Mouse (Mus musculus) kidney, embryonic 16.5 days (tissue): ENCODE measurements at regions not wholly inside any gene's neighbourhood (a gene's known extent, or its start where the extent isn't known, plus 50 kb on each side); places are given as distances from the start of the nearest gene placed in this dataset.

Experiments used
- ATAC-seq: fragments of 200-750 bp; cut with Nextera tagmentation; 2 replicates; pipeline ENCODE4 v1.8.0; 2017; ENCODE audit warnings: moderate TSS enrichment; ENCODE audit not compliant: low FRiP score, low TSS enrichment
- H3K27ac ChIP-seq: fragments of 300-500 bp; sonication (generic); 2 replicates; pipeline ENCODE4 v1.5.1; 2014; ENCODE audit warnings: low read length
- H3K27me3 ChIP-seq: fragments of 300-500 bp; sonication (generic); 2 replicates; pipeline ENCODE4 v1.6.1; 2014; ENCODE audit warnings: low read length, control low read depth, mixed read lengths; ENCODE audit not compliant: insufficient read depth
- H3K36me3 ChIP-seq: fragments of 300-500 bp; sonication (generic); 2 replicates; pipeline ENCODE4 v1.6.1; 2014; ENCODE audit warnings: low read length, control low read depth, mixed read lengths; ENCODE audit not compliant: insufficient read depth
- H3K4me1 ChIP-seq: fragments of 300-500 bp; sonication (generic); 2 replicates; pipeline ENCODE4 v1.6.1; 2014; ENCODE audit warnings: low read length, control low read depth, mixed read lengths; ENCODE audit not compliant: insufficient read depth
- H3K4me2 ChIP-seq: fragments of 300-500 bp; sonication (generic); replicated peaks from 2 replicates; pipeline ENCODE4 v1.6.1; 2014; ENCODE audit warnings: low read depth, low read length
- H3K4me3 ChIP-seq: fragments of 300-500 bp; sonication (generic); 2 replicates; pipeline ENCODE4 v1.5.1; 2014; ENCODE audit warnings: mild to moderate bottlenecking, low read length
- H3K9ac ChIP-seq: fragments of 300-500 bp; sonication (generic); replicated peaks from 2 replicates; pipeline ENCODE4 v1.6.1; 2014; ENCODE audit warnings: low read length
- H3K9me3 ChIP-seq: fragments of 300-500 bp; sonication (generic); 2 replicates; pipeline ENCODE4 v1.6.1; 2016; ENCODE audit warnings: low read length, control low read depth
- WGBS: fragments of 180-500 bp; shearing (Covaris S2); extraction: QIAGEN DNeasy Blood & Tissue Kit; methylation state at CpG from one replicate; pipeline ENCODE4 v1.1.7; 2014; 5-methylcytosine and 5-hydroxymethylcytosine counted together

- H3K4me1 ChIP-seq = no peaks in the 10 kb centered on the region
- no peaks in the 10 kb centered on the region for H3K9me3 ChIP-seq
- WGBS = 80% methylated on average over 10 of the region's 10 CpGs
- H3K4me2 ChIP-seq = no peak overlapping the region
- no peak for ATAC-seq
- no peaks in the 10 kb centered on the region for H3K36me3 ChIP-seq
- H3K27ac ChIP-seq = no peak overlapping the region
- no peak overlapping the region for H3K4me3 ChIP-seq
- no peak overlapping the region for H3K9ac ChIP-seq
- H3K27me3 ChIP-seq = no peaks in the 10 kb centered on the region
These were observed 329.7 kb upstream of the Satb1 start for GRCm38 (mm10) chr17:52162559-52163397.

- 91% methylated on average over 5 of the region's 5 CpGs for WGBS
- H3K9ac ChIP-seq = no peak overlapping the region
- no peaks in the 10 kb centered on the region for H3K4me1 ChIP-seq
- ATAC-seq = no peak
- H3K4me3 ChIP-seq = no peak overlapping the region
- no peaks in the 10 kb centered on the region for H3K27me3 ChIP-seq
- H3K27ac ChIP-seq = no peak overlapping the region
- H3K9me3 ChIP-seq = no peaks in the 10 kb centered on the region
- H3K4me2 ChIP-seq = no peak overlapping the region
- H3K36me3 ChIP-seq = no peaks in the 10 kb centered on the region
These were observed 317.4 kb upstream of the Satb1 start for GRCm38 (mm10) chr17:52150496-52150895.

GRCm38 (mm10) chr17:52149834-52150233 lies 316.7 kb upstream of the Satb1 start:
- H3K9me3 ChIP-seq = no peaks in the 10 kb centered on the region
- no peak overlapping the region for H3K4me2 ChIP-seq
- WGBS = 77% methylated on average over 6 of the region's 6 CpGs
- no peak overlapping the region for H3K4me3 ChIP-seq
- no peaks in the 10 kb centered on the region for H3K27me3 ChIP-seq
- no peaks in the 10 kb centered on the region for H3K4me1 ChIP-seq
- no peak for ATAC-seq
- H3K27ac ChIP-seq = no peak overlapping the region
- no peak overlapping the region for H3K9ac ChIP-seq
- no peaks in the 10 kb centered on the region for H3K36me3 ChIP-seq

GRCm38 (mm10) chr17:52149068-52149467 lies 316.0 kb upstream of the Satb1 start:
- Histone ChIP-seq H3K27ac (no peak overlapping the region), H3K4me2 (no peak overlapping the region), H3K27me3 (no peaks in the 10 kb centered on the region), H3K9me3 (no peaks in the 10 kb centered on the region), H3K4me1 (no peaks in the 10 kb centered on the region), H3K36me3 (no peaks in the 10 kb centered on the region), H3K9ac (no peak overlapping the region), H3K4me3 (no peak overlapping the region)
- ATAC-seq = no peak
- 86% methylated on average over 3 of the region's 3 CpGs for WGBS

GRCm38 (mm10) chr17:52103891-52104290 lies 270.8 kb upstream of the Satb1 start:
- ATAC-seq = no peak
- no peaks in the 10 kb centered on the region for H3K9me3 ChIP-seq
- 87% methylated on average over 4 of the region's 4 CpGs for WGBS

GRCm38 (mm10) chr17:52085834-52086233 lies 252.7 kb upstream of the Satb1 start:
- H3K4me3 ChIP-seq = no peak overlapping the region
- H3K4me1 ChIP-seq = peaks cover 3% of the 10 kb centered on the region
- H3K27me3 ChIP-seq = no peaks in the 10 kb centered on the region
- no peak overlapping the region for H3K4me2 ChIP-seq
- H3K27ac ChIP-seq = no peak overlapping the region
- no peaks in the 10 kb centered on the region for H3K9me3 ChIP-seq
- ATAC-seq = peak; percentile 74
- 26% methylated on average over 4 of the region's 4 CpGs for WGBS
- no peak overlapping the region for H3K9ac ChIP-seq
- H3K36me3 ChIP-seq = no peaks in the 10 kb centered on the region

More at GRCm38 (mm10) chr17:52103891-52104290, 270.8 kb upstream of the Satb1 start:
- Histone ChIP-seq H3K4me1 (no peaks in the 10 kb centered on the region), H3K4me2 (no peak overlapping the region), H3K4me3 (no peak overlapping the region), H3K27me3 (no peaks in the 10 kb centered on the region), H3K9ac (no peak overlapping the region), H3K27ac (no peak overlapping the region), H3K36me3 (no peaks in the 10 kb centered on the region)

- peak; percentile 57; the same call in 1 of the 2 replicates for ATAC-seq
- Histone ChIP-seq H3K36me3 (no peaks in the 10 kb centered on the region), H3K27me3 (no peaks in the 10 kb centered on the region), H3K4me2 (0 out of 2 replicates have a peak overlapping the region, but pooled peaks have one; percentile 5), H3K27ac (no peak overlapping the region), H3K4me3 (no peak overlapping the region), H3K9ac (no peak overlapping the region), H3K9me3 (no peaks in the 10 kb centered on the region), H3K4me1 (peaks cover 3% of the 10 kb centered on the region)
- 6% methylated on average over 2 of the region's 2 CpGs for WGBS
These were observed 251.4 kb upstream of the Satb1 start for GRCm38 (mm10) chr17:52084455-52084854.

- Histone ChIP-seq H3K4me1 (no peaks in the 10 kb centered on the region), H3K9me3 (no peaks in the 10 kb centered on the region), H3K27me3 (no peaks in the 10 kb centered on the region), H3K27ac (no peak overlapping the region), H3K36me3 (no peaks in the 10 kb centered on the region), H3K4me3 (no peak overlapping the region), H3K4me2 (no peak overlapping the region), H3K9ac (no peak overlapping the region)
- no peak for ATAC-seq
- WGBS = 61% methylated on average over 7 of the region's 7 CpGs
These were observed 246.2 kb upstream of the Satb1 start for GRCm38 (mm10) chr17:52079316-52079715.

GRCm38 (mm10) chr17:52078496-52078895 lies 245.4 kb upstream of the Satb1 start:
- no peak for ATAC-seq
- Histone ChIP-seq H3K27me3 (no peaks in the 10 kb centered on the region), H3K4me2 (no peak overlapping the region), H3K27ac (no peak overlapping the region), H3K36me3 (no peaks in the 10 kb centered on the region), H3K4me3 (no peak overlapping the region), H3K9ac (no peak overlapping the region), H3K4me1 (no peaks in the 10 kb centered on the region), H3K9me3 (no peaks in the 10 kb centered on the region)
- 73% methylated on average over 8 of the region's 8 CpGs for WGBS

GRCm38 (mm10) chr17:52077951-52078350 lies 244.9 kb upstream of the Satb1 start:
- 85% methylated on average over 4 of the region's 4 CpGs for WGBS
- no peak overlapping the region for H3K4me3 ChIP-seq
- H3K4me1 ChIP-seq = no peaks in the 10 kb centered on the region
- no peak overlapping the region for H3K9ac ChIP-seq
- H3K4me2 ChIP-seq = no peak overlapping the region
- H3K27me3 ChIP-seq = no peaks in the 10 kb centered on the region
- no peaks in the 10 kb centered on the region for H3K36me3 ChIP-seq
- H3K9me3 ChIP-seq = no peaks in the 10 kb centered on the region
- ATAC-seq = no peak
- H3K27ac ChIP-seq = no peak overlapping the region
